Mouse (Mus musculus) cerebellum, adult 9-10 months (tissue): Measurements from ENCODE around the gene Palb2.
A peak's percentile ranks its signal among the peaks of the same experiment; 100 is the strongest.
"Not testable (repeated sequence)": the region's sequence is repeated elsewhere in the genome, so short reads cannot be mapped to it uniquely, and the experiment has no call there.

Experiments used
- DNase-seq: peaks from one replicate; pipeline ENCODE4 v3.0.0; 2022

Gene Palb2

GRCm38 (mm10) chr7:122132497-122133337 lies at the start of gene Palb2, which contains the start of gene Dctn5:
Gene Palb2, minus strand, starts transcription at chr7:122132985.
Gene Dctn5, plus strand, starts transcription at chr7:122133041.
- DNase-seq, result peak; percentile 97

- DNase-seq, result no peak
Measured at GRCm38 (mm10) chr7:122180720-122181119, 47.9 kb upstream of the Palb2 start.

- DNase-seq, result no peak
Measured at GRCm38 (mm10) chr7:122171613-122172012, 38.8 kb upstream of the Palb2 start.

GRCm38 (mm10) chr7:122170705-122171104 lies 37.9 kb upstream of the Palb2 start:
- no peak for DNase-seq

GRCm38 (mm10) chr7:122167203-122167602 lies 34.4 kb upstream of the Palb2 start:
- no peak for DNase-seq

- no peak for DNase-seq
Measured at GRCm38 (mm10) chr7:122163766-122164165, 31.0 kb upstream of the Palb2 start.

GRCm38 (mm10) chr7:122160037-122160436 lies 27.3 kb upstream of the Palb2 start:
- DNase-seq, result no peak

GRCm38 (mm10) chr7:122158915-122159902 lies 26.4 kb upstream of the Palb2 start, which contains the start of gene Plk1:
Gene Plk1, plus strand, starts transcription at chr7:122159439.
- peak; percentile 55 for DNase-seq

GRCm38 (mm10) chr7:122158488-122158887 lies 25.7 kb upstream of the Palb2 start:
- DNase-seq, result no peak

GRCm38 (mm10) chr7:122152473-122152872 lies 19.7 kb upstream of the Palb2 start:
- no peak for DNase-seq

GRCm38 (mm10) chr7:122140991-122141390 lies 8.2 kb upstream of the Palb2 start:
- no peak for DNase-seq

- DNase-seq, result no peak
Measured at GRCm38 (mm10) chr7:122138190-122138589, 5.4 kb upstream of the Palb2 start.

- no peak for DNase-seq
Measured at GRCm38 (mm10) chr7:122137071-122137470, 4.3 kb upstream of the Palb2 start.

- peak; percentile 19 for DNase-seq
Measured at GRCm38 (mm10) chr7:122135070-122135469, 2.3 kb upstream of the Palb2 start.

- no peak for DNase-seq
Measured at GRCm38 (mm10) chr7:122133338-122133625, 497 bp upstream of the Palb2 start.

- no peak for DNase-seq
Measured at GRCm38 (mm10) chr7:122131834-122132233, 951 bp downstream of the Palb2 start.

GRCm38 (mm10) chr7:122126946-122127345 lies 5.8 kb downstream of the Palb2 start:
- no peak for DNase-seq

- no peak for DNase-seq
Measured at GRCm38 (mm10) chr7:122125636-122126035, 7.1 kb downstream of the Palb2 start.

GRCm38 (mm10) chr7:122123518-122123917 lies 9.3 kb downstream of the Palb2 start:
- no peak for DNase-seq

- DNase-seq, result no peak
Measured at GRCm38 (mm10) chr7:122108206-122108605, 24.6 kb downstream of the Palb2 start.

- DNase-seq, result peak; percentile 83
Measured at GRCm38 (mm10) chr7:122101747-122102244, 31.0 kb downstream of the Palb2 start, which contains the start of gene Ndufab1. Gene Ndufab1, minus strand, starts transcription at chr7:122101886.

- DNase-seq, result not testable (repeated sequence)
Measured at GRCm38 (mm10) chr7:122101014-122101746, 31.6 kb downstream of the Palb2 start.

GRCm38 (mm10) chr7:122099222-122099621 lies 33.6 kb downstream of the Palb2 start:
- peak; percentile 60 for DNase-seq
